Mouse (Mus musculus) neural tube, embryonic 11.5 days (tissue): ENCODE results near the gene Tm7sf3. TPM values are rescaled to one million over a fixed set of nuclear protein-coding genes. Genes with fewer than 3 reads are reported as not detected.

Experiments
- ATAC-seq: fragments of 200-750 bp; cut with Nextera tagmentation; 2 replicates; pipeline ENCODE4 v1.8.0; 2017; ENCODE audit warnings: moderate number of reproducible peaks, mild to moderate bottlenecking, moderate TSS enrichment, moderate library complexity; ENCODE audit not compliant: insufficient read depth, low FRiP score, low TSS enrichment
- DNase-seq: peaks from one replicate; pipeline ENCODE4 v3.0.0-alpha.2; 2015; ENCODE audit warnings: low spot score
- H3K27ac ChIP-seq: fragments of 300-500 bp; sonication (generic); 2 replicates; pipeline ENCODE4 v1.5.1; 2014; ENCODE audit warnings: low read depth, mild to moderate bottlenecking, low read length
- H3K27me3 ChIP-seq: fragments of 300-500 bp; sonication (generic); 2 replicates; pipeline ENCODE4 v1.6.1; 2014; ENCODE audit warnings: mild to moderate bottlenecking, low read length, mixed read lengths; ENCODE audit not compliant: control insufficient read depth, insufficient read depth
- H3K36me3 ChIP-seq: fragments of 300-500 bp; sonication (generic); 2 replicates; pipeline ENCODE4 v1.6.1; 2014; ENCODE audit warnings: mild to moderate bottlenecking, low read length, moderate library complexity, mixed read lengths; ENCODE audit not compliant: control insufficient read depth, insufficient read depth
- H3K4me1 ChIP-seq: fragments of 300-500 bp; sonication (generic); 2 replicates; pipeline ENCODE4 v1.6.1; 2014; ENCODE audit warnings: low read length, mixed read lengths; ENCODE audit not compliant: control insufficient read depth, insufficient read depth
- H3K4me2 ChIP-seq: fragments of 300-500 bp; sonication (generic); 2 replicates; pipeline ENCODE4 v1.6.1; 2014; ENCODE audit warnings: low read depth, mild to moderate bottlenecking, moderate library complexity
- H3K4me3 ChIP-seq: fragments of 300-500 bp; sonication (generic); 2 replicates; pipeline ENCODE4 v1.5.1; 2014; ENCODE audit warnings: low read depth, low read length
- H3K9ac ChIP-seq: fragments of 300-500 bp; sonication (generic); 2 replicates; pipeline ENCODE4 v1.6.1; 2014; ENCODE audit warnings: mild to moderate bottlenecking, low read length
- H3K9me3 ChIP-seq: fragments of 300-500 bp; sonication (generic); 2 replicates; pipeline ENCODE4 v1.6.1; 2016; ENCODE audit warnings: low read length; ENCODE audit not compliant: control insufficient read depth
- WGBS: fragments of 180-500 bp; shearing (Covaris S2); extraction: QIAGEN DNeasy Blood & Tissue Kit; methylation state at CpG from one replicate; pipeline ENCODE4 v1.1.7; 2014; 5-methylcytosine and 5-hydroxymethylcytosine counted together
- polyA plus RNA-seq: library from polyadenylated mRNA; unstranded; fragments of >200 nt; fragmentation: Nextera tagmentation; extraction: Ambion mirVana; gene quantifications from 2 replicates; pipeline ENCODE4 v1.2.1, GENCODE M21; 2014

The Tm7sf3 gene
- polyA plus RNA-seq, 1 experiment from 2014 or later: 26.7 TPM

DNA sequence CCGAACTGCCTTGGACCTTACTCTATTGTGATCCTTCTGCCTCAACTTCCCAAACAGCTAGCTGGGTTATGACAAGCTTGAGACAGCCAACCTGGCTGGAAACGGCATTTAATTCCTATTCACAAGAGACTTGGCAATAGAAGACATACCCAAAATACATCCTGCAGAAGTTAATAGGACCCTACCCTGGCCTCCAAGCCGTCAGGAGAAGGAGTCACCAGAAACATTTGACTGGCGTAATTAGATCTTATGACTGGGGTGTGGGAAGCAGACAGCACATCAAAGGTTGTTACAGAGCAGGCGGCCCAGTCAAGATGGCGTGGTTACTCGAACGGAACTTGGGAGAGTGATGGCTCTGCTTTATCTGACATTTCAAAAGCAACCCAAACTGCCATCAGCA is 10.8 kb downstream of the Tm7sf3 start:
- Histone ChIP-seq H3K4me3 (no peak overlapping the region), H3K9ac (no peak overlapping the region), H3K9me3 (no peaks in the 10 kb centered on the region), H3K36me3 (no peaks in the 10 kb centered on the region), H3K4me1 (peaks cover 7% of the 10 kb centered on the region), H3K27ac (no peak overlapping the region), H3K4me2 (no peak overlapping the region), H3K27me3 (no peaks in the 10 kb centered on the region)
- DNase-seq (no peak), ATAC-seq (no peak)
- 65% methylated on average over 8 of the region's 8 CpGs for WGBS

GRCm38 (mm10) chr6:146630961-146631360 is 11.7 kb downstream of the Tm7sf3 start:
- Histone ChIP-seq H3K9ac (no peak overlapping the region), H3K36me3 (no peaks in the 10 kb centered on the region), H3K4me2 (no peak overlapping the region), H3K4me1 (peaks cover 7% of the 10 kb centered on the region), H3K9me3 (no peaks in the 10 kb centered on the region), H3K4me3 (no peak overlapping the region), H3K27ac (no peak overlapping the region), H3K27me3 (no peaks in the 10 kb centered on the region)
- WGBS: 83% methylated on average over 4 of the region's 4 CpGs
- no peak for ATAC-seq
- no peak for DNase-seq

DNA sequence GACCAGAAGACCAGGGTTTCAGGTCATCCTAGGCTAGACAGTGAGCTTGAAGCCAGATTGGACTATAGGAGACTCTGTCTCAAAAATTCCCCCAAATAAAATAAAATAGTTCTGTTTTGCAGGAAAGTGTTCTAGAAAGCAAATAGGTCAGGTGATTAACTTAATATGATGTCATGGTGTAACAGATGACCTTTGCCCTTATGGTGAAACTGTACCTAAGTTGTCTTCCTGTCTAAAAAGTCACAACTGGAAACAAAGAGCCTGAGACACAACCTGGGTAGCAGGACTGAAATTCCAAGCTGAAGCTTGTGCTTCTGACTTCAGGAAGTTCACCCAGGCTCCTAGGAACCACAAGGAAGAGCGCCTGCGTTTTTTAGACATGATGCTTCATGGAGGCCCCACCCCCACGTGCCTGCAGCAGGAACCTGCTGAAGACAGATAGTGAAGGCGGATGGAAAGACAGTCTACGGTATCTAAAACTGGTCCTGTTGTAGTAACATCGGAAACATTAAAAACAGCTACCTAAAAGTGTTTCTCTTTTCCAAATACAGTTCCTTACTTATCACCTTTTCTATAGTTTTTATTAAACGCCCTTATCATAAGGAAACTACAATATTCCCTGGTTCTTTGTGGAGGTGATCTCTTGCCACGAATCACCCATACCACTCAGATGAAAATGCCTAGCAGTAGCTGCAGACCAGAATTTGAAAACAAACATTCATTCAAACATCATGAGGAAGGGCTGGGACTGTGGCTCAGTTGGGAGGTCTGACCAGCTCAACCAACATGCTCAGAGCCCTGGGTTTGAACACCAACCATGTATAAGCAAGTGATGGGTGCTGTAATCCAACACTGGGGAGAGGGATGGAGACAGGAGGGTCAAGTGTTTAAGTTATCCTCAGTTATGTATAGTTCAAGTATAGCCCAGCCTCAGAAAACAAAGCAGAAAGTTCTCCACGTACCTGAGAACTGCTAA is 12.6 kb downstream of the Tm7sf3 start:
- Histone ChIP-seq H3K4me2 (no peak overlapping the region), H3K27ac (no peak overlapping the region), H3K4me3 (no peak overlapping the region), H3K9me3 (no peaks in the 10 kb centered on the region), H3K27me3 (no peaks in the 10 kb centered on the region), H3K9ac (no peak overlapping the region), H3K36me3 (no peaks in the 10 kb centered on the region), H3K4me1 (peaks cover 7% of the 10 kb centered on the region)
- no peak for ATAC-seq
- no peak for DNase-seq
- WGBS: 82% methylated on average over 9 of the region's 9 CpGs

- ATAC-seq (no peak), DNase-seq (no peak)
- Histone ChIP-seq H3K36me3 (no peaks in the 10 kb centered on the region), H3K4me2 (no peak overlapping the region), H3K9ac (no peak overlapping the region), H3K27me3 (no peaks in the 10 kb centered on the region), H3K4me3 (no peak overlapping the region), H3K27ac (no peak overlapping the region), H3K4me1 (peaks cover 2% of the 10 kb centered on the region), H3K9me3 (no peaks in the 10 kb centered on the region)
- WGBS: 90% methylated on average over 3 of the region's 3 CpGs
Measured at GRCm38 (mm10) chr6:146628123-146628522, 14.5 kb downstream of the Tm7sf3 start.

GRCm38 (mm10) chr6:146616670-146617069 is 26.0 kb downstream of the Tm7sf3 start:
- ATAC-seq: no peak
- no peak overlapping the region for H3K9ac ChIP-seq
- no peaks in the 10 kb centered on the region for H3K4me1 ChIP-seq
- no peak overlapping the region for H3K4me3 ChIP-seq
- no peak overlapping the region for H3K27ac ChIP-seq
- H3K36me3 ChIP-seq: peaks cover 6% of the 10 kb centered on the region
- DNase-seq: no peak
- no peak overlapping the region for H3K4me2 ChIP-seq
- H3K27me3 ChIP-seq: no peaks in the 10 kb centered on the region
- 91% methylated on average over 2 of the region's 2 CpGs for WGBS
- H3K9me3 ChIP-seq: no peaks in the 10 kb centered on the region

DNA sequence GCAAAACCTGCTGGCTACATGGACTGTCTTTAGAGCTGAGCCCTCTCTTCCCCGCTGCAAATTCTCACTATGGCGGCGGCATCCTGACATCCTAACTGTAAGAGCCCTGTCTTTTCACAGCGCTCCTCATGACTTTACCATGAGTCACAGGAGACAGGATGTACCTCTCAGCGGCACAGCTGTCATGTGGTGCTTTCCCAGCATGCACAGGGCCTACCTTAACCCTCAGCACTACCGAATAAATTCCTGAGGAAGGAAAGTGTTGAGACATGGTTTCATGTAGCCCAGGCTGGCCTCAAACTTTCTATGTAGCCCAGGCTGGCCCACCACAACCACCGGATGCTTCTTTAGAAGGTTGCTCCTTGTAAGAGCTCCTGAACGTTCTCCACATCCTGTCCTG is 26.7 kb downstream of the Tm7sf3 start:
- no peak overlapping the region for H3K9ac ChIP-seq
- no peak for DNase-seq
- WGBS: 93% methylated on average over 8 of the region's 8 CpGs

DNA sequence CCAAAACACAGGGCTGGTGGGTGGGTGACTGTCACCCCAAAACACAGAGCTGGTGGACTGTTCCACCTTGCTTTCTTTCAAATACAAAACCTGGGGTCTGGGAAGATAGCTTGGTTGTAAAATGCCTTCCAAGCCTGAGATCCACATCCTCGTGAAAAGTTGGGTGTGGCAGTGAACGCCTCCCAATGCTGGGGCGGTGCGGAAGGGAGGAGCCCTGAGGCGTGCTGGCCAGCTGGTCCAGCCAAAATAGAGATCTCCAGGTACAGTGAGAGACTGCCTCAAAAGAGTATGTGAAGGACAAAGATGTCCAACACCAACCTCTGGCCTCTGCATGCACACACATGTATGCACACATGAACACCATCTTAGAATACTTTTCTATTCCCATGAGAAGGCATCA is 28.1 kb downstream of the Tm7sf3 start:
- Histone ChIP-seq H3K9me3 (no peaks in the 10 kb centered on the region), H3K36me3 (peaks cover 6% of the 10 kb centered on the region), H3K4me1 (no peaks in the 10 kb centered on the region), H3K9ac (no peak overlapping the region), H3K4me3 (no peak overlapping the region), H3K27ac (no peak overlapping the region), H3K27me3 (no peaks in the 10 kb centered on the region), H3K4me2 (no peak overlapping the region)
- 93% methylated on average over 5 of the region's 5 CpGs for WGBS
- DNase-seq (no peak), ATAC-seq (no peak)

More for the DNA sequence above, 26.7 kb downstream of the Tm7sf3 start:
- Histone ChIP-seq H3K4me3 (no peak overlapping the region), H3K9me3 (no peaks in the 10 kb centered on the region), H3K4me2 (no peak overlapping the region), H3K27ac (no peak overlapping the region), H3K4me1 (no peaks in the 10 kb centered on the region), H3K27me3 (no peaks in the 10 kb centered on the region), H3K36me3 (peaks cover 6% of the 10 kb centered on the region)
- no peak for ATAC-seq

- Histone ChIP-seq H3K9me3 (no peaks in the 10 kb centered on the region), H3K4me1 (no peaks in the 10 kb centered on the region), H3K9ac (no peak overlapping the region), H3K27me3 (no peaks in the 10 kb centered on the region), H3K36me3 (peaks cover 7% of the 10 kb centered on the region), H3K27ac (no peak overlapping the region), H3K4me2 (no peak overlapping the region), H3K4me3 (no peak overlapping the region)
- DNase-seq: no peak
- ATAC-seq: no peak
- 95% methylated on average over 5 of the region's 5 CpGs for WGBS
Measured at GRCm38 (mm10) chr6:146613907-146614306, 28.7 kb downstream of the Tm7sf3 start.

GRCm38 (mm10) chr6:146612736-146613135 is 29.9 kb downstream of the Tm7sf3 start:
- DNase-seq: no peak
- Histone ChIP-seq H3K36me3 (peaks cover 5% of the 10 kb centered on the region), H3K4me2 (no peak overlapping the region), H3K4me3 (no peak overlapping the region), H3K27ac (no peak overlapping the region), H3K27me3 (no peaks in the 10 kb centered on the region), H3K9me3 (no peaks in the 10 kb centered on the region), H3K4me1 (no peaks in the 10 kb centered on the region), H3K9ac (no peak overlapping the region)
- no peak for ATAC-seq
- 92% methylated on average over 5 of the region's 5 CpGs for WGBS
